Mouse (Mus musculus) embryonic fibroblast, embryonic 13.5 days (primary cell): Measurements from ENCODE around the gene Gm17359.

ENCODE experiments used
- CTCF ChIP-seq: IDR thresholded peaks from 2 replicates; pipeline ENCODE4 v1.5.1; 2011; ENCODE audit warnings: mild to moderate bottlenecking, control low read depth, low read length, moderate library complexity, borderline replicate concordance; ENCODE audit not compliant: insufficient read depth
- POLR2A ChIP-seq: IDR thresholded peaks from 2 replicates; pipeline ENCODE4 v1.6.1; 2011; ENCODE audit warnings: low read depth, mild to moderate bottlenecking, control low read depth, low read length, moderate library complexity

DNA sequence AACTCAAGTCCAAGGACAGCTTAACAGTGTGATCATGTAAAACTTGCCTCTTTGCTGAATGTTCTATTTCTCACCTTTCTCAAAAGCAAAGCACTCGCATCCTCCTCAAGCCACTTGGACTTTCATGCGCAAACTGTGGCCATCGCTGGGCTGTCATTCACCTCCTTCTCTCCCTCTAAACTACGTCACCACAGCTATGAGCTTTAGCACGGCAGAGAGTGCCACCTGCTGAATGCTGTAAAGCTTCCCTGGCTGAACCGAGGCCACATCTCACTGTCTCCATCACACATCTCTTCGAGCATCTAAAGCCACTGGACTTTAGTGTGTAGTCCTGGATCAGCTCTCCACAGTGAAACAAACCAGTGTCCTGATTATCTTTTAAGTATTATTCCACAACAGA lies 158.7 kb downstream of the Gm17359 start:
- no peak for TF ChIP-seq CTCF
- TF ChIP-seq POLR2A, result no peak
